Mouse (Mus musculus) ZHBTc4 (cell line): Measurements from ENCODE around the gene Cmip.

Experiments
- DNase-seq: peaks from one replicate; pipeline ENCODE4 v3.0.0-alpha.2; 2011; ENCODE audit warnings: low read depth, low spot score

Gene Cmip

DNA sequence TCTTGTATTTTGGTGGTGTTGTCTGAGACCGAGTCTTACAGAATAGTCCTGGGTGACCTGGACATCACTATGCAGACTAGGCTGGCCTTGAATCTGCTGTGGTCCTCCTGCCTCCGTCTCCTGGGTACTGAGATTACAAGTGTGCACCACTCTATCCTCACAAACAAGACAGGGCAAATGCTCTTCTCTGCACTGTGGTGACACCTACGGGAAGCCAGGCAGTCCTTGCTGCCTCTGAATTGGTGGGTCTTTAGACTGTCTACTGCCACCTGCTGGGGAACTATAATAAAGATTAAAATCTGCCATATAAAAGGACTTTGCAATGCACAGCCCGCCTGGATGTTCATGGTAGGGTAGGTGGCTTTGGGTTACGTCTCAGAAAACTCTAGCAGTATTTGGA, 208.4 kb downstream of the Cmip start:
- DNase-seq = peak; percentile 88

DNA sequence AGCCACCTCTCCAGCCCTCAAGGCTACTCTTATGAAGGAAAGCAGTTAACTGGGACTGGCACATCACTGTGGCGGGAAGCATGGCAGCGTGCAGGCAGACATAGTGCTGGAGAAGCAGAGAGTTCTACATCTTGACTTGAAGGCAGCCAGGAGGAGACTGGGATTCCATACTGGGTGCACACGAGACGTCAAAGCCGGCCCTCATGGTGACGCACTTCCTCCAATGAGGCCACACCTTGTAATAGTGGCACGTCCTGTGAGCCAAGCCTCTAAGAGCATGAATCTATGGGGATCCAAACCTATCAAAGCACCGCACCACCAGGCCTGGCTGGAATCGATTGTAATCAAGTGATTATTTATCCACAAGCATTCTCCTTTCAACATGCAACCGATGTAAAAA, 210.6 kb downstream of the Cmip start:
- DNase-seq = peak; percentile 59

DNA sequence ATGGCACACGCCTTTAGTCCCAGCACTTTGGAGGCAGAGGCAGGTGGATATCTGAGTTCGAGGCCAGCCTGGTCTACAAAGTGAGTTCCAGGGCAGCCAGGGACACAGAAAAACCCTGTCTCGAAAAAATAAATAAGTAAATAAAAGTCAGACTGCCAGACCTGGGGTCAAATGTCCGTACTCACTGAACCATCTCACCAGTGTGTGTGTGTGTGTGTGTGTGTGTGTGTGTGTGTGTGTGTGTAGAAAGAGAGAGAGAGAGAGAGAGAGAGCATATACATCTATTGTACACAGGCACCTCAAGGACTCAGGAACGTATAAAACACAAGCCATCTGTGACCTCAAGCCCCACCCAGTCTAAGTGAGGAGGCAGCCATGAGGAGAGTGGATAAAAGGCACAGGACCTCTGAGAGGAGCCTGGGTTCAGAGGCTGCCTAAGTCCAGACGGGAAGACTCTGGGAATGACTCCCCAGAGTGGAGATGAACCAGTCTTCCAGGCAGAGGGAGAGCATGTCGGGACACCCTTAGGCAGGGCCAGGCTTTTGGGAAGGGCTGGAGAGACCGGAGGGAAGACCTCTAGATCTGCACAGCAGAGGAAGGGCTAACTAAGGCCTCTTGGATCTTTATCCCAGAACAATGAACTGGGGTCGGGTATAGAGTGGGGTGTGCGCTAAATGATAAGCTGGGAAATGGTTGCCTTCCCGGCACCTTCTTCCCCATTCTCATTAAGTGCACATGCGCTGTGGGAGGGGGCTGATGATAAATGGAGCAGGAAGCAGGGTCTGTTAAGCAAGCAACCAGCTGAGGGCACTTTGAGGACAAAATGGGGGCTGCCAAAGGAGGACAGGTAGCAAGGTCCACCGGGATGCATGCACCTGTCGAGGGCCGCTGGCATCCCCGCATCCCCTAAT, 212.8 kb downstream of the Cmip start:
- DNase-seq = no peak

DNA sequence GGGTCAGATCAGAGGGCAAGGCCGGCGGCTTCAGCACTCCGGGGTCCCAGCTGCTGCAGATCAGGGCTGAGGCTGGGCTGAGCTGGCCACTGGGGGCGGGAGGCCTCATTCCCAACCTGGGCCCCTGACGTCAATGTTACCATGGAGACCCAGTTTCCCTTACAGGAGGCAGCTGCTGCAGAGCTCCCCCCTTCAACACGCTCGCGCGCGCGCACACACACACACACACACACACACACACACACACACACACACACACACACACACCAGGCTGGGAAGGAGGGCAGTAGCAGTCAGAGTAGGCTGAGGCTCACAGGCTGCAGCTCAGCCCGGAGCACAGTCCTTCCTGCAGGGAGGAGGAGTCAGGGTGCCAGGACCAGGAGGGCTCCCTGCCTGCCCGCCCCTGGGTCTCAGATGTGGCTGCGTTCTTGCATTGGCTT, 213.5 kb downstream of the Cmip start:
- DNase-seq = peak; percentile 59

DNA sequence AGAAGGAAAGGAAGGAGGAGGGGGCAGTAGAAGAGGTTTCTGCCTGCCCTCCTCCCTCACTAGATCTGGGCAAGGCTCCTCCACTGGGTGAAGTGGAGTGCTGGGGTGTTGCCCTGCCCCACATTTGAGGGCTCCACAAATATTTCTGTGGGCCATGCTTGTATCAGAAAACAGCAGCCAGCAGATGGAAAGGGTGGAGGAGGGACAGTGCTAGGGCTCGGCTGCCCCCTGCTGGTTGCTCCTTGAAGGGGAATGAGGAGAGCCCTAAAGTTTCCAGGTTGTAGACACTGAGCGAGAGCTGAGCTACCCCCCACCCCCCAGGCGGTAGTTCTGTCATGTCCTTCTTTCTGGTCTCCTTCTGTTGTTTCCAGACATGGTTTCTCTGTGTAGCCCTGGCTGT, 214.3 kb downstream of the Cmip start:
- DNase-seq = peak; percentile 80

DNA sequence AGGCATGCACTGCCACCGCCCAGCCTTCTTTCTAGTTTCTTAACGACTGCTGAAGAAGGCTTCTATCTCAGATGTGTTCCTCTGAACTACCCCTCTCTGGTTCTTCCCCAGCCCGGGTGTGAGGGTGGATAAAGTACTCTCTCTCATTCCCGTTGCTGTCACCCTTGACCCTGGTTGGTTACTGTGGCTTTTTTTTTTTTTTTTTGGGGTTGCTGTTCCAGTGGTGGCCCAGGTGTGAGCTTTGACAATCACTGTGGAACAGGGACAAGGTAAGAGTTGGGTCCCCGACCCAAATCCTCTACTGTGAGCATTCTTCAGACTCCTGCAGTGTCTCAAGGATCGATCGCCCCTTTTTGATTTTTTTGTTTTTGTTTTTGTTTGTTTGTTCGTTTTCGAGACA, 214.8 kb downstream of the Cmip start:
- DNase-seq = no peak

DNA sequence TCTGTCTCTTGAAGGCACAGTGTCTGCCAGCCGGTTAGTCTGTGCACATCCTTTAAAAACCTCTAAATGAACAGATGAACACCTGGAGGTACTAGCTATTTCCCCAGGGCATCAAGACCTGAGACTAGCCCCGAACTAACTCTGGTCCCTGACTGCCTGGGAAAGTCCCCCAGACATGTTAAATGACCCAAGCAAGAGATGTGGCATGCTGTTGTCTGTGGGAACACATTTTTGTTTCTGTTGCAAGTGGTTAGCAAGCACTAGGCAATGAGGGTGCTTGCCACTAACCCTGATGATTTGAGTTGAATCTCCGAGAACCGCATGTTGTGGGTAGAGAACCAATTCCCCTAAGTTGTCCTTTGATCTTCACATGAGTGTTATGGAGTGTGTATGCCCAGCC, 215.5 kb downstream of the Cmip start:
- no peak for DNase-seq

DNA sequence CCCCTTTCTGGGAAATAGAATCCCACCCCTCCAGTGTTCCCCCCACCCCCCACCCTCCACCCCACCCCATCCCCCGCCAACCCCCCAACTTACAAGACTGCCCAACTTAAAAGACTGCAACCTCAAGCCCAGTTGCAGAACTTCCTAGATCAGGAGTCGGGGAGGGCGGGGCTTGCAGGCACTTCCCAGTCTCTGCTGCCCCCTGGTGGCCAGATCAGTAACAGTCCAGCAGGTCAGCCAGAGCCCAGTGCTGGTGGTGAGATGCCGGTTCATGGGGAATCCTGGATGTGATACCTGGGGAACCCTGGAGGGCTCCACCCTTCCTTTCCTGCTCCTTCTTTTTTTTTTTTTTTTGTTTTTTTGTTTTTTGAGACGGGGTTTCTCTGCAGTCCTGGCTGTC, 218.1 kb downstream of the Cmip start:
- DNase-seq = peak; percentile 94

DNA sequence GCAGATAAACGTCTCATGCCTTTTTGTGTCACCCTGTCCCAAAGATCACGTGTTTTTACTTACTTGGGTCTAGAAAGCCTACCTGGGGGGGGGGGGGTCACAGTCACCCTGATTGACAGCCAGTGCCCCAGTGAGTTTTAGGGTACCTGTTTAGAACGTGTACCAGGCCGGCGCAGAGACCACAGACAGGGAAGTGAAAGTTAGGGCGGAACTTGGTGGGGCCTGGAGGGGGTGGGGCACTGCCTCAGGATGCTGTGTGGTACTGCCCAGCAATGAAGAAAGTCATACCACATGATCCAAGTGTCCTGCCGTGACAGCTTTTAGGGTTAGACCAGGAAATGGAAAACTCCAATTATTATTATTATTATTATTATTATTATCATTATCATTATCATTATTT, 219.0 kb downstream of the Cmip start:
- no peak for DNase-seq

DNA sequence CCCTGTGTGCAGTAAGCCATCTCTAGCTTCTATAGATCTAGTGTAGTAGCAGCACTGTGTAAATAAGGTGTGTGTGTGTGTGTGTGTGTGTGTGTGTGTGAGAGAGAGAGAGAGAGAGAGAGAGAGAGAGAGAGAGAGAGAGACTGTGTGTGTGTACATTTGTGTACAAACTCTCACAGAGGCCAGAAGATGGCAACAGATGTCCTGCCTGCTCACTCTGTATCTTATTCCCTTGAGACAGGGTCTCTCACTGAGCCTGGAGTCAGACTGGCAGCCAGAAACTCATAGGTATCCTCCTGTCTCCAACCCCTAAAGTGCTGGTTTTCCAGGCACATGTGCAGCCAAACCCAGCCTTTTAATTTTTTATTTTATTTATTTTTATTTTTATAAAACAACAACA, 221.2 kb downstream of the Cmip start:
- no peak for DNase-seq

DNA sequence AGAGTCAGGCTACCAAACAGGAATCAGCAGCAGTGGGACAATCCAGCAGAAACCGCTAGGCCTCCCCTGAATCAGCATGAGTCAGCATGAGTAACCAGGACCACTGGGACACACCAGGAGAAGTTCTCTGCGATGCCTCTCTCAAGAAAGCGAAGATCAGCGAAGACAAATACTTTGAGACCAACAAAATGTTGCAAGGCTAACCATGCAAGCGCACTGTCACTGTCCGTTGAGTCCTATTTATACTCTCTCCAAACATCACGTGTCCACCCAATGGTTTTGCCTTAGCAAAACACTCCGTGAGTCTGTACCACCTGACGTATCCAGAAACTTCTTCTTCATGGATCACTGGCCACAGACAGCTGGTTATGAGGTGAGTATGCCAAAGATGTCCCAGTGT, 223.1 kb downstream of the Cmip start:
- no peak for DNase-seq

DNA sequence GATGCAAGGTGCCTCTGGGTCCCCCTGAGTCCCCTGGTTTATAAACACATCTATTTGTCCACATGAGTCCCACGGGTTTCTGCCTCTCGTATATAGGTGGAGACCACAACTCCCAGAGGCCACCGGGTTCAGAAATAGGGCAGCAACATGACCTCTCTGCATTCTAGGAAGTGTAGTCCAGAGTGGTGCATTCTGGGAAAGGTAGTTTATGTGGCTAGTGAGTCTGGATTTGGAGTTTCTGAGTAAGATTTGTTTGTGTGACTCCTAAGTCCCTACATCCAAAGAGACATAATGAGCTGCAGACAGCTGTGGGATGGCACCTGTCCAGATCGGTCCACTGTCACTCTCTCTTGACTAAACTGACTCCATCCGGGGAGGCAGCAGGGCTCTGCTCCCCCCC, 223.7 kb downstream of the Cmip start:
- peak; percentile 58 for DNase-seq

DNA sequence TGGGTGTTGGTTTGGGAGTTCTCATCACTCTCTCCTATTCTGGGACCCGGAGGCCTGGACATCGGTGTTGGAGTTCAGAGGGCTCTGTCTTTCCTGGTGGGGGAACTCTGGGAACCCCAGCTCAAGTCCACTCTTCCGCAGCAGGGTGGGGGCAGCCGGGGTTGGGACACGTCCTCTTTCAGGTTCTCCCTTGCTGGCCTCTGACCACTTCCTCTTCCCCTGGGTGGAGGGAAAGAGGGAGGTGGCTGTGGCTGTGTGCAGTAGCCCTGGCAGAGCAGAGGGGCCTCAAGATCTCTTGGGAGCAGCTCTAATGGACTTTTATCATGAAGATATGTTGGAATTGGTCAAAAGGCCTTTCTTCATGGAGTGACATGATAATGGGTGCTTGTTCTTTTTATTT, 225.0 kb downstream of the Cmip start:
- no peak for DNase-seq

DNA sequence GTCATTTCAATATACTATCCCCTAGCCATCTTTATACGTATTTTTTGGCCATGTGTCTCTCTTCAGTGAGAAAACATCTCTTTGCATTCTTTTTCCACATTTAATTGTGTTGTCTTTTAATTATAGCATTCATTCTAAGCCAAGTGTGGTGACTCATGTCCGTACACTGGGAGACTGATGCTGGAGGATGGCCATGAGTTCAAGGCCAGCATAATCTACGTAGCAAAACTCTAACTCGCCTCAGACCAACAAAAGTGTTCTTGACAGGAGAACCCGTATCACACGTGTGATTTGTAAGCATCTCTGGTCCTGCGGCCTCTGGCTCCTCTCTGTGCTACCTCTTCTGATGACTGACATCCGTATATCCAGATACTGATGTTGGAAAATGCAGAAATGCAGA, 227.9 kb downstream of the Cmip start:
- no peak for DNase-seq

DNA sequence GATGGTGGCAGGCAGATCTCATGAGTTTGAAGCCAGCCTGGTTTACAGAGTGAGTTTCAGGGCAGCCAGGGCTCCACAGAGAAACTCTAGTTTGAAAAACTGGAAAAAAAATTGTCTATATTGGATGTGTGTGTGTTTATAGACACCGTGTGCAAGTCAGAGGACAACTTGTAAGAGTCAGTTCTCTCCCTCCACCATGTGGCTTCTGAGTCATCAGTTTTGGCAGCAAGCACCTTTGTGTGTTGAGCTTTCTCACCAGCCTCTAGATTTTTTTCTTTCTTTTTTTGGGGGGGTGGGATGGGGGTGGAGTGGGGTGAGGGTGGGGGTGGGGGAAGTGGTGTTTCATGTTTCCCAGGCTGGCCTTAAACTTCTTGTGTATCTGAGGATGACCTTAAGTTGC, 228.5 kb downstream of the Cmip start:
- DNase-seq = no peak

DNA sequence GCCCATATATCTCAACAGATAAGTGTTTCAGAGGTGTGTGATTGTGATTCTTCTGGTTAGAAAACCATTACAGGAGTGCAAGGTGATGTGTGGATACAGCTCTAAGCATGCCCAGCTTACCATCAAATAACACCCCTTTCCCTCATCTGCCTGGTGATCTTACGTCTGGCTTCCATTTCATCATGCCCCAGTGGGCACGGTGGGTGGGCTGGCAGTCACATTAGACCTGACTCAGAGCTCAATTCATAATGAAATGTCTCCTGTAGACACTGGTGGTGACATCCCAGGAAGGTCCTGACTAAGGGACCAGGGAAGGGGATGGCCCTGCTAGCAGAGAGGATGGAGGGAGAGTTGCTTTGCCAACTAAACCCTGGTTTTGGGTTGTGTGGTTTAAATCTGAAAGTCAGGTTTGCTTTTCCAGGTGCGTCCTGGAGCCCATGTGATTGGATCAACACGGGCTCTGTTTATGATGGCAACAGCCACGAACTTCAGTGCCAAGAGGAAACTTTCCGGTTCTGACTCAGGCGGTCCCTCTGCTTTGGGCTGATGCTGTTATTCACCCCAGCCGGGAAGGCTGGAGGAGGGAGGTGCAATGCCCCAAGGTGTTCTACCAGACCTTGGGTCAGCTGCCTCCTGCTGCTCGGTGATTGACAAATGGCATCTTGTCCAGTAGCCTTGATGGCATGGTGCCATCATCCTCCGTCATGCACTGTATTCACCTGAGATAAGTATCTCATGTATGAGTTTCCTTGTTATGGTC, 231.6 kb downstream of the Cmip start:
- DNase-seq = no peak

DNA sequence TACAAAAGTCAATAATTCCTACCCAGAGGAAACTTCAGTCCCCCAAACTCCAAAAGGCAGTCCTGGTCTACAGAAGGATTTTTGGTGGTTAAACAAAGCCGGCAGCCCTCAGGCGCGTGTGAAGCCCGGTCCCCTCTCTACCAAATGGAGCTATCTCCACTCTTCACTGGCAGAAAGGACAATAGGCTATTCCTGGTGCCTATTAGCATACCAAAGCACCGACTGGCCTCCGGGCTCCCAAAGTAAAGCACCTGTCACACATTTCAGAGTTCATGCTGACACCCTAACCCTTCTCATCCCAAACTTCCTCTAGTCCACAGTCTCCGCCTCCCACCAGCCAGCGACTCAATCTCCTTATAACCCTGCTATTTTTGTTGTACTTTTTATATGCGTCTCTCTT, 236.7 kb downstream of the Cmip start:
- DNase-seq = peak; percentile 89

DNA sequence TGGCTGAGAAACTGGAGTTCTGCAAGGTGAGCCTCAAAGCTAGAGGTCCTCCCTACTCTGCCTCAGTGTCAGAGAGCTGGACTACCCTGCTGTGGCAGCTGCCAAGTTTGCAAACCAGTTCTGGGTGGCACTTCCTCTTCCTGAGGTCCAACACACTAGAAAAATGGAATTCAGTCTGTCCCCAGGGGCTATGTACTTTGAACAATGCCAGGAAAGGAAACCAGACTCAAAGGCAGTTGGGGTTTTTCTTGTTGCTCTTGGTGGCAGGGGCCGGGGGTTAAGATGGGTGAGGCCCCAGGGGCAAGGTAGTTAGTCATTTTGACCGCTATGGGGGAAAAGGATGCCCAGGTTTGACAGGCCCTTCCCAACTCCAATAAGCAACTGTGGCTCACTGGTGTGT, 238.0 kb downstream of the Cmip start:
- no peak for DNase-seq

DNA sequence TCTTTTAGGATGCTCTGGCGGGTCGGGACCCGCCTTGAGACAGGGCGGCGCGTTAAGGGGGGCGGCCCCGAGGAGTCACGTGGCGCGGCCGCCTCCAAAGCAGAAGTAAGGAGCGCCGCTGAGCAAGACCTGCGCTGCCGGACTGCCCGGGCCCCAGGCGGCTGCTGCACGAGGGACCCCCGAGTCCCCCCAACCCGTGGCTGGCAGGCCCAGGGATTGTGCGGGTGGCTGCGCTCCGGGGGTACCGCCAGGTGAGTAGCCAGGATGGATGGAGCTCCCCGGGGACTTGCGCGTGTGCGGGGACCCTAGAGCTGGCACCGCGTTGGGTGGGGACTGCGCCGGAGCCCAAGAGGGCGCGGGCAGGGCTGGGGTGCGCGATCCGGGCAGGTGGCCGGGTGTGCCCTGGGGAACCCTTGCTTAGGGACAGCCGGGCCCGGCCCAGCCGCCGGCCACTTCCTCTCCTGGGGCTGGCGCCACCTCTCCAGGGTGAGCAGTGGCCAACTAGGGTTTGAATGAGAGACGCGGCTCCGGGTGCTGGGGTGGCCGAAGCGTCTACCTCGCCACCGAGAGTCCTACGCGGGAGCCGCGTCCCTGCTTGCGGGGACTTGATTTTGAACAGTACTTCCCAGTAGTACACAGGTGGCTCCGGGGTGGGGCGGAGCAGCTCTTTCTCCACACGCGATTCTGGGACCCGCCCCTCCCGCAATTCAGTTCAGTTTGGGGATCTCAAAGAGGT, 241.5 kb downstream of the Cmip start, which contains the start of gene Plcg2:
Plcg2 (plus strand) TSS at position 113 of the 736 bp plus-strand sequence.
- DNase-seq = peak; percentile 65

DNA sequence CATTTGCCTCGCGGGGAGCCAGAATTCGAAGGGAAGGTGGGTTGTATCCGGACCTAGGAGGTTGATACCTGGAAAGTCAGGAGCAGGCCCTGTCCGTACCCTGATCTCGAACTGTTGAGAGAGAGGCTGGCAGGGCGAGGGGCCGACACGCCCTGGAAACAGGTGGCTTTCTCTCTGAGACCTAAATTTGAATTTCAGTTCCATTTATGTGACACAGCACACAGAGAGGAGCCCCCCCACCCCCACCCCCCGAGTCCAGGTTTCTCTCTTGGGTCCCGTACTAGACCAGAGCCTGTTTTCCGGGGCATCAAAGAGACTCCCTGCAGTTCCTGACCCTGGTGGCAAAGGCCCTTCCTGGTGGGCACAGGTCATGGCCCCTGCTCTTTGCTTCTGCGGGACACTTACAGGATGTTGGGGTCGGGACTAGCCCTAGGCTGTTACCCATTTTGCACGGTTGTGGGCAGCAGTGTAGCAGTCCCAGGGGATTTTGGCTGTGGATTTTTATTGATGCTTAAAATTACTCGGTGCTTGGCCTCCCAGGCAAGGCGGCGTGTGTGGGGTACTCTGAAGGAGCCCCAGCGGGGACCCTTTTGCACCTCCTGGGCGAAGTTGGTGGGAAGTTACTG, 242.2 kb downstream of the Cmip start:
- DNase-seq = no peak

DNA sequence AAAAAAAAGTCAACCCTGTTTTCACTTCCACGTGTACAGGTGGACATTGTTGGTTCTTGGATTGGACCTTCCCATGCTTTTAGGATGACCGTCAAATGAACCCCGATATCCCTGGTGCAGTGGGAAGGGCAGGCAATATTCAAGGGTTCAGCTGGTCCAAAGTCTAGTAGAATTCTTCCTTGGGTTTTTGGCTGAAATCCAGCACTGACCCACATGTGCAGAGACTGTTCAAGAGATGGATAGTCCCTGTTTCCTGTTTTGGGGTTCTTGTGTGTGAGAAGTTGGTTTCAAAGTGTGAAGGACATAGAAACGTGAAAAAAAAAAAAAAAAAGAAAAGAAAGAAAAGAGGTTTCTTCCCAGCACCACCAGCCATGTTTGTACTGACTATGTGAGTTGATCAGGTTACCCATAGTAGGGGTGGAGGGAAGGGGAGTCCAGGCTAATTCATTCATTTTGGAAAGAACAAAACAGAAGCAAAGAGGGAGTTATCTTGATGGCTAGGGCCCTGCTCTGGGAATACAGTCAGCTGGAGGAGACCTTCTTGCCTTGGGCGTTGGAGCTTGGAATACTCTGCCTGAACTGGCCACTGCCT, 243.5 kb downstream of the Cmip start:
- DNase-seq = no peak
